Mouse (Mus musculus) cerebellum, adult 8-10 months (tissue): ENCODE data around the gene Hp.

Experiments used
- DNase-seq: peaks from one replicate; pipeline ENCODE4 v3.0.0; 2022

Gene Hp

GRCm38 (mm10) chr8:109578900-109579301 is at the start of gene Hp:
Gene Hp, minus strand, starts transcription at chr8:109579172.
- no peak for DNase-seq

GRCm38 (mm10) chr8:109628638-109629037 is 49.7 kb upstream of the Hp start:
- no peak for DNase-seq

GRCm38 (mm10) chr8:109615569-109615968 is 36.6 kb upstream of the Hp start:
- no peak for DNase-seq

GRCm38 (mm10) chr8:109614243-109615210 is 35.6 kb upstream of the Hp start, which contains the start of gene Pkd1l3:
Gene Pkd1l3, plus strand, starts transcription at chr8:109614517.
- DNase-seq: no peak

- DNase-seq: peak; percentile 21
These were observed 30.2 kb upstream of the Hp start for GRCm38 (mm10) chr8:109609153-109609502.

GRCm38 (mm10) chr8:109608271-109609152 is 29.5 kb upstream of the Hp start, which contains the start of gene Dhodh:
Gene Dhodh, minus strand, starts transcription at chr8:109608673.
- peak; percentile 97 for DNase-seq

GRCm38 (mm10) chr8:109607650-109608049 is 28.7 kb upstream of the Hp start:
- no peak for DNase-seq

GRCm38 (mm10) chr8:109606725-109607124 is 27.8 kb upstream of the Hp start:
- no peak for DNase-seq

- DNase-seq: peak; percentile 32
These were observed 16.9 kb upstream of the Hp start for GRCm38 (mm10) chr8:109595854-109596253.

- no peak for DNase-seq
These were observed 14.3 kb upstream of the Hp start for GRCm38 (mm10) chr8:109593117-109593788.

- no peak for DNase-seq
These were observed 13.2 kb upstream of the Hp start for GRCm38 (mm10) chr8:109592164-109592563.

GRCm38 (mm10) chr8:109591367-109591766 is 12.4 kb upstream of the Hp start:
- DNase-seq: no peak

- no peak for DNase-seq
These were observed 11.9 kb upstream of the Hp start for GRCm38 (mm10) chr8:109590901-109591300.

- DNase-seq: no peak
These were observed 8.1 kb upstream of the Hp start for GRCm38 (mm10) chr8:109586972-109587504.

GRCm38 (mm10) chr8:109585652-109586051 is 6.7 kb upstream of the Hp start:
- DNase-seq: no peak

GRCm38 (mm10) chr8:109584830-109585229 is 5.9 kb upstream of the Hp start:
- no peak for DNase-seq

GRCm38 (mm10) chr8:109584293-109584692 is 5.3 kb upstream of the Hp start:
- DNase-seq: no peak

- no peak for DNase-seq
These were observed 2.7 kb downstream of the Hp start for GRCm38 (mm10) chr8:109576311-109576710.

GRCm38 (mm10) chr8:109571139-109571538 is 7.8 kb downstream of the Hp start:
- DNase-seq: no peak

- DNase-seq: peak; percentile 98
These were observed 13.3 kb downstream of the Hp start, which contains the start of the genes Dhx38 and Txnl4b for GRCm38 (mm10) chr8:109565498-109566333. Gene Dhx38, minus strand, starts transcription at chr8:109565861. Gene Txnl4b, plus strand, starts transcription at chr8:109565892.

GRCm38 (mm10) chr8:109564766-109565165 is 14.2 kb downstream of the Hp start:
- DNase-seq: no peak
